Mouse (Mus musculus) liver, embryonic 11.5 days (tissue): ENCODE results near the gene Ccnd1. TPM values are rescaled to one million over a fixed set of nuclear protein-coding genes. Genes with fewer than 3 reads are reported as not detected.
A peak's percentile ranks its signal among the peaks of the same experiment; 100 is the strongest.
"Not testable (repeated sequence)": the region's sequence is repeated elsewhere in the genome, so short reads cannot be mapped to it uniquely, and the experiment has no call there.

Experiments used
- ATAC-seq: fragments of 200-750 bp; cut with Nextera tagmentation; replicated peaks from 2 replicates; pipeline ENCODE4 v1.8.0; 2017; ENCODE audit warnings: moderate number of reproducible peaks, mild to moderate bottlenecking, moderate TSS enrichment, moderate library complexity; ENCODE audit not compliant: low FRiP score
- DNase-seq: peaks from one replicate; pipeline ENCODE4 v3.0.0-alpha.2; 2017; ENCODE audit warnings: low spot score
- H3K27ac ChIP-seq: fragments of 300-500 bp; sonication (generic); 2 replicates; pipeline ENCODE4 v1.5.1; 2014; ENCODE audit warnings: mild to moderate bottlenecking, low read depth, low read length, control low read depth
- H3K27me3 ChIP-seq: fragments of 300-500 bp; sonication (generic); replicated peaks from 2 replicates; pipeline ENCODE4 v1.6.1; 2014; ENCODE audit warnings: low read length, mixed read lengths; ENCODE audit not compliant: control insufficient read depth, insufficient read depth
- H3K36me3 ChIP-seq: fragments of 300-500 bp; sonication (generic); 2 replicates; pipeline ENCODE4 v1.6.1; 2014; ENCODE audit warnings: mild to moderate bottlenecking, low read length, moderate library complexity, mixed read lengths; ENCODE audit not compliant: control insufficient read depth, insufficient read depth
- H3K4me1 ChIP-seq: fragments of 300-500 bp; sonication (generic); replicated peaks from 2 replicates; pipeline ENCODE4 v1.6.1; 2014; ENCODE audit warnings: low read length, mixed read lengths; ENCODE audit not compliant: control insufficient read depth, insufficient read depth
- H3K4me2 ChIP-seq: fragments of 300-500 bp; sonication (generic); 2 replicates; pipeline ENCODE4 v1.6.1; 2014; ENCODE audit warnings: mild to moderate bottlenecking, control low read depth, moderate library complexity
- H3K4me3 ChIP-seq: fragments of 300-500 bp; sonication (generic); 2 replicates; pipeline ENCODE4 v1.5.1; 2014; ENCODE audit warnings: low read depth, low read length, control low read depth
- H3K9ac ChIP-seq: fragments of 300-500 bp; sonication (generic); 2 replicates; pipeline ENCODE4 v1.6.1; 2014; ENCODE audit warnings: low read depth, low read length, control low read depth
- H3K9me3 ChIP-seq: fragments of 300-500 bp; sonication (generic); 2 replicates; pipeline ENCODE4 v1.6.1; 2016; ENCODE audit warnings: low read length, inconsistent platforms, mixed read lengths; ENCODE audit not compliant: control insufficient read depth
- WGBS: fragments of 180-500 bp; shearing (Covaris S2); extraction: QIAGEN DNeasy Blood & Tissue Kit; methylation state at CpG from one replicate; pipeline ENCODE4 v1.1.7; 2014; 5-methylcytosine and 5-hydroxymethylcytosine counted together
- polyA plus RNA-seq: library from polyadenylated mRNA; unstranded; fragments of >200 nt; fragmentation: Nextera tagmentation; extraction: Ambion mirVana; gene quantifications from 2 replicates; pipeline ENCODE4 v1.2.1, GENCODE M21; 2014

Gene Ccnd1
- polyA plus RNA-seq, 1 experiment from 2014 or later: 69.2 TPM

GRCm38 (mm10) chr7:144908705-144909104 lies 31.0 kb downstream of the Ccnd1 start:
- Histone ChIP-seq H3K27ac (no peak overlapping the region), H3K9ac (no peak overlapping the region), H3K4me1 (0 out of 2 replicates have a peak, but pooled peaks cover 3% of the 10 kb centered on the region), H3K9me3 (no peaks in the 10 kb centered on the region), H3K27me3 (no peaks in the 10 kb centered on the region; the same call in 1 of the 2 replicates), H3K4me2 (no peak overlapping the region), H3K4me3 (no peak overlapping the region), H3K36me3 (no peaks in the 10 kb centered on the region)
- ATAC-seq (no peak), DNase-seq (no peak)
- WGBS: 49% methylated on average over 7 of the region's 7 CpGs

DNA sequence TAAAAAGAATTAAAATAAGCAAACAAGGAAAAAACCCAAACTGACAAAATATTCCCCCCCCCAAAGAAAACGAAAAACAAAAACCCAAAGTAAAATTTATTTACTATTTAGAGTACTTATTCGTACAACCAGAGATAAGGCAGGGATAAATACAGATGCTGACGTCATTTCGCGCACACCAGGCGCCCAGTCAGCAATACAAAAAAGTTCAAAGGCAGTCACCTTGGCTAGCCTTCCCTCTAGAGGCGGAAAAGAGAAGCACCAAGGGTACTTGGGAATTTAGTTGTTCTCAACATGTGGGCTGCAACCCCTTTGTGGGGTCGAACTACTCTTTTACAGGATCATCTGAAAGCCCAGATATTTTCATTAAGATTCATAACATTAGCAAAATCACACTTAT lies 31.9 kb downstream of the Ccnd1 start:
- no peak overlapping the region; the same call in 1 of the 2 replicates for H3K4me2 ChIP-seq
- H3K36me3 ChIP-seq: no peaks in the 10 kb centered on the region

GRCm38 (mm10) chr7:144906708-144907397 lies 32.9 kb downstream of the Ccnd1 start:
- Histone ChIP-seq H3K4me1 (0 out of 2 replicates have a peak, but pooled peaks cover 3% of the 10 kb centered on the region), H3K4me2 (peak overlapping the region; percentile 55), H3K27ac (no peak overlapping the region), H3K27me3 (no peaks in the 10 kb centered on the region; the same call in 1 of the 2 replicates), H3K36me3 (no peaks in the 10 kb centered on the region), H3K9ac (peak overlapping the region; percentile 50; the same call in 1 of the 2 replicates), H3K4me3 (no peak overlapping the region; the same call in 1 of the 2 replicates), H3K9me3 (no peaks in the 10 kb centered on the region)
- WGBS: 10% methylated on average over 28 of the region's 28 CpGs
- DNase-seq (peak; percentile 72), ATAC-seq (peak; percentile 53)

More for the DNA sequence above, 31.9 kb downstream of the Ccnd1 start:
- DNase-seq (no peak), ATAC-seq (peak; percentile 55; the same call in 1 of the 2 replicates)
- H3K9ac ChIP-seq: no peak overlapping the region
- H3K4me3 ChIP-seq: no peak overlapping the region
- no peaks in the 10 kb centered on the region; the same call in 1 of the 2 replicates for H3K27me3 ChIP-seq
- WGBS: 8% methylated on average over 8 of the region's 8 CpGs
- no peaks in the 10 kb centered on the region for H3K9me3 ChIP-seq
- 0 out of 2 replicates have a peak, but pooled peaks cover 3% of the 10 kb centered on the region for H3K4me1 ChIP-seq
- H3K27ac ChIP-seq: no peak overlapping the region

DNA sequence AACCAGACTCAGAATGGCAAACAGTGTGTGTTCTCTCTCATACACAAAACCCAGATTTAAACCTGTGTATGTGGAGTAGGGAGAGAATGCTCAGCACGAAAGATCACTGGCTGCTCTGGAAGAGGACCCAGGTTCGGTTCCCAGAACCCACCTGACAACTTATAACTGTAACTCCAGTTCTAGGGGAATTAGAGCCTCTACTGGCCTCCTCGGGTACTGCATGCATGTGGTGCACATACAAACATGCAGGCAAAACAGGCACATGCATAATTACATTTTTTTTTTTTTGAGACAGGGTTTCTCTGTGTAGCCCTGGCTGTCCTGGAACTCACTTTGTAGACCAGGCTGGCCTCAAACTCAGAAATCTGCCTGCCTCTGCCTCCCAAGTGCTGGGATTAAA lies 34.2 kb downstream of the Ccnd1 start:
- ATAC-seq, H3K27me3 ChIP-seq, DNase-seq, H3K4me3 ChIP-seq, H3K4me1 ChIP-seq, H3K9ac ChIP-seq, H3K4me2 ChIP-seq, H3K9me3 ChIP-seq, H3K36me3 ChIP-seq, H3K27ac ChIP-seq: not testable (repeated sequence)
- WGBS: 89% methylated on average over 3 of the region's 3 CpGs

DNA sequence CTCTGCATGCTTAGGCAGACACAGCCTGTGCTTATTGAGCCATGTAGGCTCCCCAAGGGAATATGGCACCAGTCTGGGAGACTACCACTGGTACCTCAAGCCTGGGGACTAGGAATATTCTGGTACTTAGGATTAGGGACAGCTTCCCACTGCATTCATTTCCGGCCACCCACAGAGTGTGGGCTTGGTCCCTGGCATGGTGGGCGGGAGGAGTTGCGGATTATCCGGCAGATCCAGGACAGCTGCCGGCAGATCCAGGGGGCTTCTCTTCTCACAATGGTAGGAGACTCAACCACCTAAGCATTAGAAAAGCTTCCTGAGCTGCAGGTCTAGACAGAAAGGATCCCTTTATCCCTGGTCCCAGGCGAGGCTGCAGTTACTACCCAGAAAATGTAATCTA lies 41.2 kb downstream of the Ccnd1 start:
- H3K9ac ChIP-seq: no peak overlapping the region
- H3K4me3 ChIP-seq: no peak overlapping the region
- H3K27ac ChIP-seq: no peak overlapping the region
- H3K4me2 ChIP-seq: no peak overlapping the region
- H3K27me3 ChIP-seq: peaks cover 64% of the 10 kb centered on the region
- DNase-seq (no peak), ATAC-seq (no peak)
- H3K36me3 ChIP-seq: no peaks in the 10 kb centered on the region
- peaks cover 17% of the 10 kb centered on the region for H3K4me1 ChIP-seq
- H3K9me3 ChIP-seq: no peaks in the 10 kb centered on the region
- 58% methylated on average over 6 of the region's 6 CpGs for WGBS

GRCm38 (mm10) chr7:144896294-144897218 lies 43.2 kb downstream of the Ccnd1 start, which contains the start of gene Fgf15:
TSS of gene Fgf15 (plus strand) at chr7:144896531.
- H3K4me2 ChIP-seq: peak within 1 kb of the TSS; percentile 91
- 1% methylated on average over 65 of the region's 65 CpGs for WGBS
- peak; percentile 43 for DNase-seq
- no peaks in the 10 kb centered on the region for H3K36me3 ChIP-seq
- peak within 1 kb of the TSS; percentile 48; the same call in 1 of the 2 replicates for H3K9ac ChIP-seq
- H3K4me3 ChIP-seq: peak within 1 kb of the TSS; percentile 54
- peaks cover 64% of the 10 kb centered on the region for H3K27me3 ChIP-seq
- ATAC-seq: peak; percentile 32; the same call in 1 of the 2 replicates
- peaks cover 17% of the 10 kb centered on the region for H3K4me1 ChIP-seq
- no peaks in the 10 kb centered on the region for H3K9me3 ChIP-seq
- H3K27ac ChIP-seq: no peak within 1 kb of the TSS

DNA sequence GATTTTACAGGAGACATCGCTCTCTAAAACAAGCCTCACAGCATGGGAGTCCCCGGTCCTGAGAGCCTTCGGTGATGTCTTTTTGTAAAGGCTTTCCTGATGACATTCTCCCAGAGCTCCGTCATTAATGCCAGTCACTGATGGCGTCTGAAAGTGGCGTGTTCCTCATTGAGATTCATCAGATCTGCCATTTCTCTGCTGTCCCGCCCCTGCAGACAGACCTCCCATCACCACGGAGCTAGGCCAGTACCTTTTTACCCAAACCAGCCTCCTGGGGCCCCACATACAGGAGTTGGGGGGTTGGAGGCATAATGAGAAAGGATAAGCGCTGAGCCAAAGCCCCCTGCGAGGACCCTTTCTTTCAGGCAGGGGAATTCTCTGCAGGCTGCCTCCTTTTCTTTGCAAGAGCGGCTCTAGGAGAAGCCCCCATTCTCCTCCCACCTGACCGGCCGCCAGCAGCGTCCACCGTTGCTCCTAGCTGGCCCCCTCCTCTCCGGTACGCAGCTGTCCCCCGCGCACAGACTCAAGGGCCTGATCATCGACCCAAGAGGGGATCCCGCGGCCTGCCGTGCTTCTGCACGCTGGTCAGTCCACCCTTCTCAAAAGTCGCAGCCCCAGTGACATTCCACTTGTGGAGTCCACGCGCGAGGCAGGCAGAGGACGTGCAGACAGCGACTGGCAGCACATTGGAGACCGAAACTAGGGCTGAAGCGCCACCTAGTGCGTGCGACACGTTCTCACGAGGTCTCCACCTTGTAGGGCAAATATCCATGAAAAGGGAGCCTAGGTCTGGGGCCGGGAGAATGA lies 44.2 kb downstream of the Ccnd1 start:
- peaks cover 17% of the 10 kb centered on the region for H3K4me1 ChIP-seq
- no peak overlapping the region for H3K27ac ChIP-seq
- H3K36me3 ChIP-seq: no peaks in the 10 kb centered on the region
- H3K4me2 ChIP-seq: peak overlapping the region; percentile 91
- peak overlapping the region; percentile 54 for H3K4me3 ChIP-seq
- ATAC-seq (peak; percentile 76), DNase-seq (peak; percentile 73)
- peaks cover 65% of the 10 kb centered on the region for H3K27me3 ChIP-seq
- H3K9ac ChIP-seq: peak overlapping the region; percentile 48; the same call in 1 of the 2 replicates
- WGBS: under 1% methylated on average over 37 of the region's 37 CpGs
- H3K9me3 ChIP-seq: no peaks in the 10 kb centered on the region

GRCm38 (mm10) chr7:144894706-144895105 lies 45.0 kb downstream of the Ccnd1 start:
- ATAC-seq: no peak
- Histone ChIP-seq H3K4me2 (peak overlapping the region; percentile 91), H3K27ac (no peak overlapping the region), H3K36me3 (no peaks in the 10 kb centered on the region), H3K9me3 (no peaks in the 10 kb centered on the region), H3K27me3 (peaks cover 64% of the 10 kb centered on the region), H3K4me1 (peaks cover 17% of the 10 kb centered on the region), H3K4me3 (peak overlapping the region; percentile 54; the same call in 1 of the 2 replicates), H3K9ac (no peak overlapping the region)
- no peak for DNase-seq
- 7% methylated on average over 4 of the region's 4 CpGs for WGBS
